Mouse (Mus musculus): ENCODE data around the gene Tbc1d8.

The Tbc1d8 gene

DNA sequence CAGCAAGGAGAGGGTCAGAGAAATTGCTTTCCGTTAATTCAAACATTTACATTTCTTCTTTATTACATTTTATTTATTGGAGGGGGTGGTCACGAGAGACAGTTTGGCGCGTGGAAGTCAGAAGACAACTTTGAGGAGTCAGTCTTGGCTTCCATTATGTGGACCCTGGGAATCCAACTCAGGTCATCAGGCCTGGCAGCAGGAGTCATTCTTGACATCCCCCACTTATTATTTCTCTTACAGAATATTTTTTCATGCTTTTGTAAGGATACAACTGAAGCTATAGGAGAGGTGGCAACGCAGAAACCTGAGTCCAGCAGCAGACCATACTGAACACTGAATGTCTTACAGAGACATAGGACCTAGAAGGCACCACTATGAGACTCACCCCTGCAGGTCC lies 699 bp upstream of the Tbc1d8 start:
- DNase-seq (ENCODE audit: low read depth, low spot score) = no peak

GRCm38 (mm10) chr1:39478896-39479200 lies 293 bp upstream of the Tbc1d8 start:
- no peak for DNase-seq (ENCODE audit: low read depth, low spot score)

- no peak for DNase-seq (ENCODE audit: low read depth, low spot score)
Observed at GRCm38 (mm10) chr1:39477064-39477463, 1.5 kb downstream of the Tbc1d8 start.

DNA sequence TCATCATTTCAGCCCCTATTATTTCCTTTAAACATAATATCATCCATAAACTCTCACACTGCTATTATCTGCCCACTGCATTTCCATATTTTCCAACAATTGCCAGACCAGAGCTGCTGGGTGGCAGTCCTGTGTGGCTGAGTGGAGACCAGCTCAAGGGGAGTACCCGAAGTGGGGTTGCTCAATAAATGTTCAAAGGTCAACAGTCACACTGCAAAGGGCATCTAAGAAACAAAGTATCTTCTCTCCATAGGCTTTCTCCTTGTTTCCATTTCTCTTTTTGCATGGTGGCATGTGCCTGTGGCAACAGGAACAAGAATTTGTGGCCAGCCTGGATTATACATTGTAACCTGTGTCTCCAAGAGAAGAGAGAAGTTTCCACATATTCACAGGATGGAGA lies 2.2 kb downstream of the Tbc1d8 start:
- no peak for DNase-seq (ENCODE audit: low read depth, low spot score)

- no peak for DNase-seq (ENCODE audit: low read depth, low spot score)
Observed at GRCm38 (mm10) chr1:39474516-39474915, 4.0 kb downstream of the Tbc1d8 start.

- no peak for DNase-seq (ENCODE audit: low read depth, low spot score)
Observed at GRCm38 (mm10) chr1:39471298-39471902, 7.2 kb downstream of the Tbc1d8 start.

DNA sequence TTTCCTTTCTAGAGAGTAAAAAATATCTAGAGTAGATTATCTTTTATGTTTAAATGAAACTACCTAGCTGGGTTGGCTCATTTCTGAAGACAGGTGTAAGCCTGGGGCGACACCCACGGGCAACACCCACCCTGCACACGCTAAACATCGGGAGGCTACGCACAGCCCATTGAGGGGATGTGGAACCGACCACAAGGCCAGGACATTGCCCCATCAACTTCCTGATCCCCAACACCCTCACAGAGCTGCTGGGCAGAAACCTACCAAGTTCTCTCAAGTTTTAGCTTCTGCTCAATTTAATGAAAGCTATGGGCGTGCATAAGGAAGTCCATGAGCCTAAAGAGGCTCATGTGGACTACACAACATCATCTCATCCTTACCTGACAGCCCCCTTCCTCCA lies 9.6 kb downstream of the Tbc1d8 start:
- no peak for DNase-seq (ENCODE audit: low read depth, low spot score)

GRCm38 (mm10) chr1:39466526-39466925 lies 12.0 kb downstream of the Tbc1d8 start:
- no peak for DNase-seq (ENCODE audit: low read depth, low spot score)

GRCm38 (mm10) chr1:39464760-39465159 lies 13.8 kb downstream of the Tbc1d8 start:
- no peak for DNase-seq (ENCODE audit: low read depth, low spot score)

DNA sequence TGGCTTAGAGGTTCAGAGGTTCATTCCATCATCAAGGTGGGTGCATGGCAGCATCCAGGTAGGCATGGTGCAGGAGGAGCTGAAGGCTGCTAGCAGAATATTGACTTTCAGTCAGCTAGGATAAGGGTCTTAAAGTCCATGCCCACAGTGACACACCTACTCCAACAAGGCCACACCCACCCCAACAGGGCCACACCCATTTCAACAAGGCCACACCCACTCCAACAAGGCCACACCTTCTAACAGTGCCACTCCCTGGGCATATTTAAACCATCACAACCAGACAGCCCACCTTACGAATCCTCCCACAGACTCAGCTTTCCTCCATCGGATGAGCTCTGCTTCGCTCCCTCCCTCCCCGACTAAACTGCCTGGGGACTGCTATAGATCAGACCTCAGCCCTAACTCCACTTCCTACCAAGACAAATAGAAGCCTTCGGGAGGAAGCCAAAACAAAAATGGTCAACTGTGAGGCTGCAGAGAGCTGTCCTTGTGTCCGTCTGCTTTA lies 15.6 kb downstream of the Tbc1d8 start:
- DNase-seq (ENCODE audit: low read depth, low spot score) = no peak

DNA sequence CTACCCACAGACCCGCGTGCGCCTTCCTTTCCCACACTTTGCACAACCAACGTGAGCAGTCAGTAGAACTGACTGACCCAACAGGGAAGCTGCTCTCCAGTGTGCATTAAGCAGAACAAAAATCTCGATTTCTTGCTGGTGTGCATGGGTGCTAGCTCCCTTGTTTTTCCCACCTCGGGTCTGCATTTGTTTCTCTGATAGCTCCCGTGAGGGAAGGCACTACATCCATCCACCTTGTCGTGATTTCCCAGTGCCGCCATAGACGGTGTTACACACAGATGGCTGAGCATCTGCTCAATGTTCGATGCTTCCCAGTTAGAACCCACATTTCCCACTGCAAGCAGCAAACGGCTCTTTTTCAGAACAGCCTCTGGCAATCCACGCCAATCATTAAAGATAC lies 16.5 kb downstream of the Tbc1d8 start:
- no peak for DNase-seq (ENCODE audit: low read depth, low spot score)

DNA sequence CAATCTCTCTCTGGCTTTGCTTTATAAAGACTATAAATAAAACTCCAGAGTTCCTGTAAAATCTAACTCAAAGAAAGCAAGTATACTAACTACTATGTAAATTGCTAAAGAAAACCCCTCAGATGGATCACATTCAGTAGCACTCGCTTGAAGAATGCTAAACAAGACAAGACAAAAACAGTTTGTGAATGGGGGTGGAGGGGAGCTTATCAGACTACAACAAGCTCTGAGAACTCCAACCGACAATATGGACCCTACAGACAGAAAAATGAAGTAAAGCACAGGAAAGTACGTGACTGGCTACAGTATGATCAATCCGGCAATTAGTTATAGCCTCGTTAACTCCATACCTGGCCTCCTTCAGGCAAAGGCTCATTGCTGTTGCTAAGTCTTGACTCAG lies 18.1 kb downstream of the Tbc1d8 start:
- no peak for DNase-seq (ENCODE audit: low read depth, low spot score)

- peak; percentile 89 for DNase-seq (ENCODE audit: low read depth, low spot score)
Observed at GRCm38 (mm10) chr1:39457887-39458874, 20.4 kb downstream of the Tbc1d8 start.

DNA sequence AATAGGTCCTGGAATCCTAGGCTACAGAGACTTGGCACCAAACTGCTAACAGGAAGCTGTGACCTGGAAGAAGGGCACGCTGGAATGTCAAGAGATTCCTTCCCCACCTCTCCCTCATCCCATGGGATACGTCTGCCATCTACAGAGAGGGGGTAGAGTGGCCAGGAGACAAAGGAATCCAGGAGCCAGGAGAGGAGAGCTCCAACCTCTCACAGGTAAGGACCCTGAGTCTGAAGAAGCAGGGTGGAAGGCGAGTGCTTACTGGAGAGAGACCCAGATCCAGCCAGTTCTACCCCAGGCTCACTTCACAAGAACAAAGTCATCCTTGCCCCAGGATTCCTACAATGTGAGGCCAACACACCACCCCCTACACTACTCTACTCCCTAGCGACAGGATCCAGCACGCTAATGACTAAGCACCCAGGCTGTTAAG lies 22.1 kb downstream of the Tbc1d8 start:
- no peak for DNase-seq (ENCODE audit: low read depth, low spot score)

DNA sequence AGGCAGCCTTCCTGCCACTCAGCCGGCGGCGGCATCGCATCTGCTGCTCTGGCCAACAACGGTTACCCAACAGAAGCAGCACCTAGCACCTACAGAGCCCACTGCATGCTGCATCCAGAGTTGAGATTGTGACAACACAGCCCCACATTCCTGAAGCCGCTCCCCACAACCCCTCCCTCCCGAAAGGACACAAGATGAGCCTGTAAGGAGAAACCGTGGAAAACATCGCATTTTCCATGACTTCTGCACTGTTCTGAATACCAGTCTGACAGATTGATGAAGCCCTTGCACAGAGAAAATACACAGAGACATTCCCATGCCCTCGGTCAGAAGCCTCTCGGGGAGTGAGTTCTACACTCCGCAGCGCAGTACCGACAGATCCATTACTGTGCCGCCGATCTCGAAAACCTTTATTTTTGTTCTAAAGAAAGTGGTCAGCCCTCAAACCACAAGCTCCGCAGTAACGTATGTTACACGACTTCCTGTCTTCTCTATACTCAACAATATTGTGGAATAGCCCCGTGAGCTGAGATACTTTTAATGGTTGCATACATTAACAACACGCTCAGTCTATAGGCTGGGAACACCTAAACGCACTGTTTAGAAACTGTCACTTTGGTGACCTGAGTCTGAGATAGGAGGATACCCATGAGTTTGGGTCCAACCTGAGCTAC lies 23.1 kb downstream of the Tbc1d8 start:
- no peak for DNase-seq (ENCODE audit: low read depth, low spot score)

DNA sequence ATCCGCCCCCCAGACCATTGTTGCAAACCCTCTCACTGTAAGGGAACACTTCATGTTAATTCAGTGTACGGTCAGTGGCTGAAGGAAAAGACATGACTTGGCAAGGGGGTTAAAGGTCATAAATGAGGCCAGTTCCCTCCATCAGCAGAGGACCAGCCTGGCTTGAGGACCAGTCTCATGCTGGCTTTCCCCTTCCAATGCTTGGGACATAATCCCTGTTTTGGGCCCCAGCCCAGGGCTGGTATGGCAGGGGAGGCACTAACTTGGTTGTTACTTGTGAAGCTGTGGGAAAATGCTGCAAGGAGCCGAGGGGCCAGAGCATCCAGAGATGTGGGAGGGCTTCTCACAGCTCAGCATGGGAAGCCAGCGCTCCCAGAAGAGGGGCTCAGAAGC lies 23.8 kb downstream of the Tbc1d8 start:
- DNase-seq (ENCODE audit: low read depth, low spot score) = no peak

DNA sequence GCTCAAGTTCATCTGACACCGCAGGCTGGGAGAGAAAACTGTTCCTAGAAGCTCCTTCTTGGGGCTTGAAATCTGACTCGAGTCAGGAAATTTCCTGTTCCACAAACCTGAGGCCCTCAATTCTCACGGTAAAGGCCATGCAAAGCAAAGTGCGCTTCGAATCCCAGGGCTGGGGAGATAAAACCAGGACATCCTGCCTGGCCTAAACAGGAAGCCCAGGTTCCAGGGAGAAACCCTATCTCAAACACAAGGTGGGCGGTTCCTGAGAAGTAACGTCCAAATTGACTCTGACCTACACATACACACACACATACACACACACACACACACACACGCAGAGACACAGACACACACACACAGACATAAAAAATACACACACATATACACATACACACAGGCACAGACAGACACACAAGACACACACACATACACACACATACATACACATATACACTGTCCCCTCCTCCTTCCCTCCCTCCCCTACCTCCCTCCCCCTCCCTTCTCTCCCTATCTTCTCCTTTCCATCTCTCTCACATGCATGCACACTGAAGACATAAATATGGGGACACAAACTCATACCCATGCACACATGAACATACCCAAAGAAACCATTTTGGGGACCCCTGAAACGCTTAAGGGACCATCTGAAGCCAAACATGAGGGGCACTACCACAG lies 24.3 kb downstream of the Tbc1d8 start:
- DNase-seq (ENCODE audit: low read depth, low spot score) = no peak

DNA sequence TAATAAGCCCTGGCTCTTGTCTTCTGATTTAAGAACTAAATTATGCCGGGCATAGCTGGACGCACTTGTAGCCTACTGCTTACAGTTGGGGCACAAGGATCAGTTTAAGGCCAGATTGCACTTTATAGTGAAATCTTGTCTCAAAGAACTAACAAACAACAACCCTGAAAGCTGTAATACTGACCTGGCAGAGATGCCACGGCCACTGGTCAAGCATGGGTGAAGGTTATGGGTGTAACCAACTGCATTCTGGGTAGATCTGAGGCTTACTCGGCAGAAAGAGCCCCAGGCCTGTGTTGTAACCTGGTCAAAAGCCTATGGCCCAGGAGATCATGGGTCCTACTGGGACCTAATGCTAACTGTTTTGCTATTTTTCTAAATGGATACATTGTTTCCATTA lies 26.4 kb downstream of the Tbc1d8 start:
- DNase-seq (ENCODE audit: low read depth, low spot score) = no peak

- no peak for DNase-seq (ENCODE audit: low read depth, low spot score)
Observed at GRCm38 (mm10) chr1:39450069-39450728, 28.4 kb downstream of the Tbc1d8 start.

GRCm38 (mm10) chr1:39449251-39449790 lies 29.2 kb downstream of the Tbc1d8 start:
- DNase-seq (ENCODE audit: low read depth, low spot score) = no peak

GRCm38 (mm10) chr1:39448819-39449218 lies 29.7 kb downstream of the Tbc1d8 start:
- no peak for DNase-seq (ENCODE audit: low read depth, low spot score)

Data from skeletal muscle tissue, adult 2 months (tissue).